Mouse (Mus musculus) limb, embryonic 10.5 days (tissue): Measurements from ENCODE around the gene Gal3st4. TPM values are rescaled to one million over a fixed set of nuclear protein-coding genes. Genes with fewer than 3 reads are reported as not detected.
A peak's percentile ranks its signal among the peaks of the same experiment; 100 is the strongest.

ENCODE experiments used
- DNase-seq: peaks from one replicate; pipeline ENCODE4 v3.0.0-alpha.2; 2017; ENCODE audit warnings: low spot score
- H3K27ac ChIP-seq: fragments of 300-500 bp; sonication (generic); 2 replicates; pipeline ENCODE4 v1.5.1; 2016; ENCODE audit warnings: mild to moderate bottlenecking
- H3K27me3 ChIP-seq: fragments of 300-500 bp; sonication (generic); 2 replicates; pipeline ENCODE4 v1.6.1; 2016; ENCODE audit warnings: low read depth, mild to moderate bottlenecking; ENCODE audit not compliant: poor library complexity, severe bottlenecking
- H3K36me3 ChIP-seq: fragments of 300-500 bp; sonication (generic); 2 replicates; pipeline ENCODE4 v1.6.1; 2016; ENCODE audit warnings: mild to moderate bottlenecking, moderate library complexity
- H3K4me1 ChIP-seq: fragments of 300-500 bp; sonication (generic); 2 replicates; pipeline ENCODE4 v1.6.1; 2016
- H3K4me3 ChIP-seq: fragments of 300-500 bp; sonication (generic); 2 replicates; pipeline ENCODE4 v1.5.1; 2016; ENCODE audit warnings: mild to moderate bottlenecking, moderate library complexity
- H3K9me3 ChIP-seq: fragments of 300-500 bp; sonication (generic); replicated peaks from 2 replicates; pipeline ENCODE4 v1.6.1; 2016; ENCODE audit warnings: mild to moderate bottlenecking
- WGBS: fragments of 180-500 bp; shearing (Covaris S2); methylation state at CpG from one replicate; pipeline ENCODE4 v1.1.7; 2016; 5-methylcytosine and 5-hydroxymethylcytosine counted together
- polyA plus RNA-seq: library from polyadenylated mRNA; unstranded; fragments of >200 nt; fragmentation: Nextera tagmentation; extraction: Ambion mirVana; gene quantifications from 2 replicates; pipeline ENCODE4 v1.2.1, GENCODE M21; 2016

Gal3st4 gene
- polyA plus RNA-seq, 1 experiment from 2014 or later = 3.7 TPM

DNA sequence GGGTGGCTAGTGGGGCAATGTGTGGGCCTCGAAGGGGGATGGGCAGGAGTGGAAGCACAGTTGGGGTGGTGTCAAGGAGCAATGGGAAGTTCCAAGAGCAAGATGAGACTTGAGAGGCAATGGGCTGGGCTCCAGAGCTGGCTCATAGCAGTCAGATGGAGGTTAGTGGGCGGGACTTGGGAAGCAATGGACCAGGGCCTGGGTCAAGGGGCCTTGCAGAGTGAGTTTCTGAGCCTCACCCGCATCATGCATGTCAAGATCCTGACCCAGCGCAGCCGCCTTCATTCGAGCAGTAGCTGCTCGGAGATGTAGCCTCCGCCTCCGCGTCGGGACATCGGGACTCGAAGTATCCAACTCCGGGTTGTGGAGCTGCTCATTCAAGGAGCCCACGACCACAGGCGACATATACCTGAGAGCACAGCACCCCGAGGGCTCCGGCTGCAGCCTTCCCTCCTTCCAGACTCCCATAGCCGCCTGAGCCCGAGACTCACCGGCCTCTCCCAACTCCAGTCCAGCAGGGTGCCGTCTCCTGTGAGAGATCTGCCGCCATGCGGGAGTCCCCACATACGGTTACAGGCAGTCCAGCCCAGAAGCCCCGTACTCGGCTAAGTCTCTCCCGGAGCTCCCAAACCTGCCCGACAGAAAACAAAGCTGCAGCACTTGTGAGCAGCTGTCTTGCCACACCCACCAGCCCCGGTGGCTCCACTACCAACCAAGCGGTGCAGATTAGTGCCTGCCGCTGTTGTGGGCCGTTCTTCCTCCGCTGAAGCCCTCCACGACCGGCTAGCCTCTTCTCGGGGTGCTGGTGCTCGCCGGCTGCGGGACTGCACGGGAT is 2.8 kb upstream of the Gal3st4 start:
- H3K36me3 ChIP-seq = peaks cover 50% of the 10 kb centered on the region
- H3K4me3 ChIP-seq = peak overlapping the region; percentile 38
- H3K27ac ChIP-seq = peak overlapping the region; percentile 17; the same call in 1 of the 2 replicates
- DNase-seq = peak; percentile 41
- peaks cover 69% of the 10 kb centered on the region for H3K4me1 ChIP-seq
- H3K27me3 ChIP-seq = peaks cover 4% of the 10 kb centered on the region; the same call in 1 of the 2 replicates
- WGBS = 25% methylated on average over 41 of the region's 41 CpGs
- H3K9me3 ChIP-seq = no peaks in the 10 kb centered on the region

DNA sequence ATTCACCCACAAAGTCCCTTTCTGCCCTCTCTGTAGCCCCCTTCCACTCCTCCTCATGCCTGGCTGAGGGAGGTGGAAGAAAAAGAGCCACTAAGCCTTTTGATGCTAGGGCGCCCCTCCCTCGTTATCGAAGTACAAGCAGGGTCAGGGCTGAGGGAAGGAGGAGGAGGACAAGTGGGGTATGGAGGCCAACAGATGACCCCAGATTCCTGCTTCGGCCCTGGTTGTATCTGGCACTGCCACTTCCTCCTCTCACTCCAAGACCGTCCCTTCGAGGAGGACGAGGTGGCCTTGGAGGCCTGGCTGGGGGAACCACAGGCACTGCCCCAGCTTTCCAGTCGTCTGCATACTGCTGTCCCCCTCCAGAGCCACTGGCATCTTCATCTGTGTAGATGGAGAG is 1.5 kb upstream of the Gal3st4 start:
- H3K36me3 ChIP-seq = peaks cover 50% of the 10 kb centered on the region
- no peaks in the 10 kb centered on the region for H3K9me3 ChIP-seq
- WGBS = 79% methylated on average over 8 of the region's 8 CpGs
- H3K4me3 ChIP-seq = no peak overlapping the region
- H3K27ac ChIP-seq = no peak overlapping the region
- peaks cover 4% of the 10 kb centered on the region; the same call in 1 of the 2 replicates for H3K27me3 ChIP-seq
- DNase-seq = no peak
- H3K4me1 ChIP-seq = peaks cover 66% of the 10 kb centered on the region

DNA sequence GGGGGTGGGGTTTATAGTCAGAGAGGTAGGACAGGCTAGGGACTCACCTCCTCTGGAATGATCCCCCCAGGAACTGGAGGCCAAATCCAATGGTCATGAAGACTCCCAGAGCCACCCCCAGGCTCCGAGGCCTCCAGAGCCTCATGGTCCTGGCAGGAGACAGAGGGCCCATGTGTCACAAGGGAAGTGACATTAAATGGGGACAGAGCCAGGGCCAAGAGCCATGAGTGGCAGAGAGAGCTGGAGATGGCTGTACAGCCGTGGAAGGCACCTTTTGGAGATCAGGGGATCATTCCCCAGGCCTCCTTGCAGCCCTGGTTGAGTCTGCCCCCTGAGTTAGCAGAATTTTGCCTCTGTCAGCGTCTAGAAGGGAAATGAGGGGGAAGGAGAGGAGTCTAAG is 1.4 kb downstream of the Gal3st4 start:
- DNase-seq = no peak
- Histone ChIP-seq H3K4me1 (peaks cover 38% of the 10 kb centered on the region), H3K27me3 (peaks cover 4% of the 10 kb centered on the region; the same call in 1 of the 2 replicates), H3K27ac (no peak overlapping the region), H3K36me3 (peaks cover 34% of the 10 kb centered on the region), H3K4me3 (no peak overlapping the region), H3K9me3 (no peaks in the 10 kb centered on the region)
- 51% methylated on average over 3 of the region's 3 CpGs for WGBS

DNA sequence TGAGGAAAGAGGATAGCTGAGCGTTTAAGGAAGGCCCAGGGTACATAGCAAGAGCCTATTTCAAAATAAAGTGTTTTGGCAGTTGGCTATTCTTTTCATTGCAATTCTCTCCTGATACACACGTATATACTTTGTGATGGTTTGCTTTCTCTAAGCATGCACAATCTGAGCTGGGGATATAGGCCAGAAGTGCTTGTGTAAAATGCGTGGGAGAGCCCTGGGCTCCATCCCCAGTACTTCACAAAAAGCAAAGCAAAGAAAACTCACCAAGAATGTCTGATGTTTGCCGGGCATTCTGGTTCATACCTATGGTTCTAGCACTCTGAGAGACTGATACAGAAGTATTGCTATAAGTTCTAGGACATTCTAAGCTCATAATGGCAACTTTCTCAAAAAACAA is 3.7 kb downstream of the Gal3st4 start:
- no peak overlapping the region for H3K4me3 ChIP-seq
- H3K36me3 ChIP-seq = peaks cover 21% of the 10 kb centered on the region
- no peak overlapping the region for H3K27ac ChIP-seq
- H3K9me3 ChIP-seq = no peaks in the 10 kb centered on the region
- H3K27me3 ChIP-seq = peaks cover 4% of the 10 kb centered on the region; the same call in 1 of the 2 replicates
- WGBS = 84% methylated on average over 4 of the region's 4 CpGs
- H3K4me1 ChIP-seq = peaks cover 31% of the 10 kb centered on the region
- DNase-seq = no peak

DNA sequence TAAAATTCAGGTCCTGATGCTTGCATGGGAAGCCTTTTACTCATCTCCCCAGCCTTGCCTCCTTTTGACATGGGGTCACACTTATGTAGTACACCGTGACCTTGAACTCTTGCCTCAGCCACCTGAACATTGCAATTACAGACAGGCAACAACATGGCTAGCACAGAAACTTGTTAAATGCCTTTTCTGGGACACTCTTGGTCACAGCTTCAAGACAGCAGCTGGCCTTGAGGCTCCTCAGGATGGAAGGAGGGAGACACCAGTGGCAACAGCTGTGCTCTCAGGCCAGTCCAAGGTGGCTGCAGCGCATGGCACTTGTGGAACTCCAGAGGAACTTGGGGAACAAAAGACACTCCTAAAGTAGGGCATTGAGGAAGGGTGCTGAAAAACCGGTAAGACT is 5.5 kb downstream of the Gal3st4 start:
- no peaks in the 10 kb centered on the region for H3K9me3 ChIP-seq
- no peak overlapping the region for H3K4me3 ChIP-seq
- H3K36me3 ChIP-seq = peaks cover 21% of the 10 kb centered on the region
- H3K27me3 ChIP-seq = 0 out of 2 replicates have a peak, but pooled peaks cover 4% of the 10 kb centered on the region
- no peak overlapping the region for H3K27ac ChIP-seq
- peaks cover 32% of the 10 kb centered on the region for H3K4me1 ChIP-seq
- no peak for DNase-seq
- WGBS = 88% methylated on average over 3 of the region's 3 CpGs

DNA sequence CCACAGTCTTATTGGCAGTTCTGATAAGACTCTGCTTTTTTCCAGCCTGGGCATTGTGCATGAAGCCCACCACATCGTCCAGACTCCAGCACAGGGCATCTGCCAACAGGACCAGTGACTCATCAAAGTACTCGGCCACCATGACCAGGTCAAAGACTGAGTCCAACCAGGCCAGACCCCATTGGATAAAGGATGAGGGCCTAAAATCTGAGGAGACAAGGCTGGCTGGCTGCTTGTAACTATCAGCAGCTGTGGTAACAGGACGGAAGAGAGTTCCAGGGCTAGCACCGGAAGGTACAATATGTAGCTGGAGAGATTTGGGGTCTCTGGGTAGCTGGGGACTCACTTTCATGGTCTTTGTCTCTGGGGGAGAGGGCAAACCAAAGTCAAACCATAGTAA is 6.9 kb downstream of the Gal3st4 start:
- no peak overlapping the region for H3K4me3 ChIP-seq
- H3K27ac ChIP-seq = no peak overlapping the region
- peaks cover 25% of the 10 kb centered on the region for H3K4me1 ChIP-seq
- no peaks in the 10 kb centered on the region for H3K9me3 ChIP-seq
- WGBS = 98% methylated on average over 4 of the region's 4 CpGs
- no peaks in the 10 kb centered on the region for H3K27me3 ChIP-seq
- peaks cover 35% of the 10 kb centered on the region for H3K36me3 ChIP-seq
- DNase-seq = no peak

DNA sequence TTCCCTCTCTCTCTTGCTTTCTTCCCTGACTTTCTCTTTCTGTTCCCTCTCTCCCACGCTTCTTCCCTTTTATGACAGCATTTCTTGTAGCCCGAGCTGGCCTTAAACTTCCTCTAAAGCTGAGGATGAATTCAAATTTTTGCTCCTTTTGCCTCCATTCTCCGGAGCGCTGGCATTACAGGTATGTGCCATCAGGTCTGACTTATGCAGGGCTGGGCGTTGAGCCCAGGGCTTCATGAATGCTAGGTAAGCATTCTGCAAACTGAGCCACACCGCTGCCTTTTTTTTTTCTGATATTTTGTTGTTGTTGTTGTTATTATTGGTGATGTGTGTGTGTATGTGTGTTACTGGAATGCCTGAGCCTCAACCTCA is 8.4 kb downstream of the Gal3st4 start:
- Histone ChIP-seq H3K4me1 (peaks cover 25% of the 10 kb centered on the region), H3K27ac (peak overlapping the region; percentile 93), H3K9me3 (no peaks in the 10 kb centered on the region), H3K4me3 (peak overlapping the region; percentile 74), H3K27me3 (no peaks in the 10 kb centered on the region), H3K36me3 (peaks cover 50% of the 10 kb centered on the region)
- DNase-seq = no peak
- 17% methylated on average over 6 of the region's 6 CpGs for WGBS

DNA sequence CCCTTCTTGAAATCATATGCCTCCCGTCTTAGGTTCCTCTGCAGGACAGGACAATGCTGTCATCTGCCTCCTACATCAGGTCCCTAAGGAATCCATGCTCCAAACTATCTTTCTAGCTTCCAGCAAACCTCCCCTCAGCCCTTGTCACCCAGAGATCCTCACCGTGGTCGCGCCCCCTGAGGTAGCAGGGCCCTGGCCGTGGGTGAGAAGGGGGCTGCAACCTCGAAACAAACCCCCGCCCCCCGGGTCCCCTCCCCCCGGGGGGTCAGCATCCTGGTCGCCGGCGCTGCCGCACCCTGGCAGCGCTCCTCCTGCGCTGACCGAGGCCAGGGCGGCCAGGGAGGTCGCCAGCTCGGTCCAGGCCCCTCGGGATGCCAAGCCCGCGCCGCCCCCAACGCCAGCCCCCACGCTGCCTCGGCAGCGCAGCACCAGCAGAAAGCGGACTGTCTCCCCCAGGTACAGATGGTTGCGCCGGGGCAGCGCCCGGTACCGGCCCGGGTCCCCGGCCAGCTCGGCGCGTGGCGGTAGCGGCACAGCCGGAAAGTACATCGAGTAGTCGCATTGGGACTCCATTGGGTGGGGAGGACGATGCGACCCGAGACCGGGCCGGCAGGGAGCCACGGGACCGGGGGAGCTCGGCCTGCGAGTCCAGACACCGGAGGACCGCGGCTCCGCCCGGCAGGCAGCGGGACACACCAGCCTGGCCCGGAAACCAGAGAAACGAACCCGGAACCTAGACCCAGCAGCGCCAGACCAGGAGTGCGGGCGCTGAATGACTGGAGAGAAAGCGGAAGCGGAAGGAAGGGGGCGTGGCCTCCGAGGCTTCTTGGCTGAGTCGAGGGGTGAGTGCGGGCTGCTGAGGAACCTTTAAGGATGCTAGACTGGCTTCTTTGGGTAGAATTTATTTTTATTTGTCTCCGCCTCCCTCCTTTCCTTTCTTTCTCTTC is 9.1 kb downstream of the Gal3st4 start, which contains the start of gene BC037034:
BC037034 (minus strand) TSS at position 774 of the 947 bp plus-strand sequence.
- H3K27ac ChIP-seq = peak within 1 kb of the TSS; percentile 93
- H3K36me3 ChIP-seq = peaks cover 57% of the 10 kb centered on the region
- WGBS = under 1% methylated on average over 68 of the region's 71 CpGs
- no peaks in the 10 kb centered on the region for H3K9me3 ChIP-seq
- H3K4me3 ChIP-seq = peak within 1 kb of the TSS; percentile 74
- no peaks in the 10 kb centered on the region for H3K27me3 ChIP-seq
- peaks cover 25% of the 10 kb centered on the region for H3K4me1 ChIP-seq
- peak; percentile 94 for DNase-seq

DNA sequence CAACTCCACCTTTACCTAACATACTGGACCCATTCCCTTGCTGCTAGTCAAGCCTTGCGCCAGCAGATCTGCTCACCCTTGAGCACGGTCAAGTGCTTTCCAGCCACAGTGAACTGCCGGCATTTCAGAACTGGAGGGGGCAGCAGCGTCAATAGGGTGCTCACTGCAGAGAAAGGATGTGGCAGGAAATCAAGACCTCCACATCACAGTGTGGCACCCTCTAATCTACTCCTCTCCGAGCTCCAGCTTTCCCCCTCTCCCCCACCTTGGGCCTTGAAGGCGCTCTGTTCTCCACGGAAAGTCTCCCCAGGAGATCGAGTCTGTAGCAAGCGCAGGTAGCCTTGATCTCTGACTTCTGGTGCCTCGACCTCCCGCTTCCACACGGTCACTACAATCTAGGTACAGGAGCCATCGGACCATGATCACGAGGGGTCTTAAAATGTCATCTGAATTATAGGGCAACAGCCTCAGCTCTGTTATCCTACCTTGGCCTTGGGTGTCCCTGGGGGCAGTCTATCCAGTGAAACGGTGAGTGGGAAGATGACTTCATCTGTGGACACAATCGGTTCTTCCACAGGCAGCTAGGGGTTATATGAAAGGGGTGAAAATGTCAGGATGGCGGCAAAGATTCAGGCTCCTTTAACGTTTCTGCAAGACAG is 9.9 kb downstream of the Gal3st4 start:
- Histone ChIP-seq H3K27ac (peak overlapping the region; percentile 93), H3K36me3 (peaks cover 65% of the 10 kb centered on the region), H3K9me3 (no peaks in the 10 kb centered on the region), H3K4me3 (peak overlapping the region; percentile 74), H3K4me1 (peaks cover 25% of the 10 kb centered on the region), H3K27me3 (no peaks in the 10 kb centered on the region)
- WGBS = 75% methylated on average over 18 of the region's 18 CpGs
- DNase-seq = no peak

DNA sequence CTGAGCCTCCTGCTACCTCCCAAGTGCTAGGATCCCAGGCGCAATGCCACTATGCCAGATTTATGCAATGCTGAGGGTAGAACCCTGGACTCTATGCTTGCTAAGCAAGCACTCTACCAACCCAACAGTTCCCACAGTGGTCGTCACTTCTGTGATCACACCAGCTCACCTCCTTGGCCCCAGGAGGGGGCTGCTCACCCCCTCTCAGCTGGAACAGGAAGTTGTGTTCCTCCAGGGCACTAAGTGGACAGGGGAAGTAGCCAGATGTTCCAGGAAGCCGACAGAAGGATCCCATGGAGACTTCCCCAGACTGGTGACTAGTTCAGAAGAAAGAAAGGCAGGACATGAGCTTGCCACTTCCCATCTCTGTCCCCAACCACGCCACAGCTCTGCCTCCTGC is 10.6 kb downstream of the Gal3st4 start:
- peak overlapping the region; percentile 74; the same call in 1 of the 2 replicates for H3K4me3 ChIP-seq
- no peak for DNase-seq
- no peak overlapping the region for H3K27ac ChIP-seq
- peaks cover 25% of the 10 kb centered on the region for H3K4me1 ChIP-seq
- H3K36me3 ChIP-seq = peaks cover 67% of the 10 kb centered on the region
- no peaks in the 10 kb centered on the region for H3K27me3 ChIP-seq
- H3K9me3 ChIP-seq = no peaks in the 10 kb centered on the region
- WGBS = 79% methylated on average over 4 of the region's 4 CpGs

DNA sequence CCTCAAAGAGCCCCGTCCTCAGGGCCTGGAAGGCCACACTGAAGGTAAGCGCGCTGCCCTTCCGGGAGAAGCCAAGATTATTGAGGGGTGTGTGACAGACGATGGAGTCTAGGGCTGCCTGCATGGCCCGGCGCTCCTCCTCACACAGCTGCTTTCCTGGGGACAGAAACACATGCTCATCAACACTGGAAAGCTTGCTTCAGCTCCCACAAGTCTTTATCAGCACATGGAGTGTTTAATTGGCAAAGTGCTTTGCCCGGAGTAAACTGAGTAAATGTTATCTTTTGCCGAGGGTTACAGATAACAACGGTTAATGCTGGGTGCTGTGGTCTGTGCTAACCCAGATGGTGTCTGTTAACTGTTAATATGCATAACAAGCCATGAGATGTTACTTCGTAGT is 11.8 kb downstream of the Gal3st4 start:
- DNase-seq = no peak
- H3K36me3 ChIP-seq = peaks cover 58% of the 10 kb centered on the region

DNA sequence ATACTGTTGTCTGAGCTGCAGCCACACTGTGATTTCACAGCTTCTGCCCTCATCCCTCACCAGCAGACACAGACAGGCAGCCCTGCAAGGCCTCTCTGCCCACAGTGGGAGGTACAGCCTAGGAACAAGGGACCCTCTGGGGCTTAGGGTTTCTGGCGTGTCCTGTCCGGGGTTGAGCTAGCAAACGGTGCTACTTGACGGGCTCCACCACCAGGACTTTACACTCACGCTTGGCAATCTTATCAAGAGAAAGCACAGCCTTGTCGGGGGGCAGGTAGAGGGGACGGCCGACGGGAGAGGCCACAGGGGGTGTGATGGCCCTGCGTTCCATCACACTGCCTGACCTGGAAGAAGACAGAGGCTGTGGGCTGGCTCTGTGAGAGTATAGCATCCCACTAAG is 12.6 kb downstream of the Gal3st4 start:
- no peak overlapping the region for H3K27ac ChIP-seq
- 84% methylated on average over 10 of the region's 10 CpGs for WGBS
- no peak overlapping the region for H3K4me3 ChIP-seq
- H3K36me3 ChIP-seq = peaks cover 52% of the 10 kb centered on the region
- H3K9me3 ChIP-seq = no peaks in the 10 kb centered on the region
- peaks cover 36% of the 10 kb centered on the region for H3K4me1 ChIP-seq
- no peak for DNase-seq
- H3K27me3 ChIP-seq = no peaks in the 10 kb centered on the region

More for the DNA sequence above, 11.8 kb downstream of the Gal3st4 start:
- Histone ChIP-seq H3K27ac (no peak overlapping the region), H3K9me3 (no peaks in the 10 kb centered on the region), H3K4me3 (no peak overlapping the region), H3K27me3 (no peaks in the 10 kb centered on the region), H3K4me1 (peaks cover 33% of the 10 kb centered on the region)
- WGBS = 94% methylated on average over 11 of the region's 11 CpGs
